Mouse (Mus musculus) embryonic fibroblast, embryonic 13.5 days (primary cell): ENCODE results near the gene Nr4a1. TPM values are rescaled to one million over a fixed set of nuclear protein-coding genes. Genes with fewer than 3 reads are reported as not detected.

Experiments
- H3K27ac ChIP-seq: 2 replicates; pipeline ENCODE4 v1.5.1; 2012; ENCODE audit warnings: low read length, control low read depth, inconsistent platforms; ENCODE audit not compliant: insufficient read depth
- H3K4me1 ChIP-seq: 2 replicates; pipeline ENCODE4 v1.6.1; 2011; ENCODE audit warnings: low read length; ENCODE audit not compliant: control insufficient read depth, insufficient read depth
- H3K4me3 ChIP-seq: 2 replicates; pipeline ENCODE4 v1.5.1; 2011; ENCODE audit warnings: mild to moderate bottlenecking, control low read depth, low read length; ENCODE audit not compliant: insufficient read depth
- CTCF ChIP-seq: IDR thresholded peaks from 2 replicates; pipeline ENCODE4 v1.5.1; 2011; ENCODE audit warnings: mild to moderate bottlenecking, control low read depth, low read length, moderate library complexity, borderline replicate concordance; ENCODE audit not compliant: insufficient read depth
- POLR2A ChIP-seq: IDR thresholded peaks from 2 replicates; pipeline ENCODE4 v1.6.1; 2011; ENCODE audit warnings: low read depth, mild to moderate bottlenecking, control low read depth, low read length, moderate library complexity
- polyA plus RNA-seq: library from polyadenylated mRNA; stranded (reverse); fragments of >200 nt; gene quantifications from 2 replicates; pipeline ENCODE4 v1.2.4, GENCODE M21; 2011; ENCODE audit warnings: low read depth; ENCODE audit not compliant: missing spikeins, insufficient read length

Nr4a1 gene
- polyA plus RNA-seq, 1 experiment, result 68.2 TPM

- TF ChIP-seq CTCF (no peak), POLR2A (no peak)
- H3K27ac ChIP-seq, result no peak overlapping the region
- peaks cover 10% of the 10 kb centered on the region; the same call in 1 of the 2 replicates for H3K4me1 ChIP-seq
- H3K4me3 ChIP-seq, result no peak overlapping the region
Observed at GRCm38 (mm10) chr15:101232607-101233006, 21.5 kb upstream of the Nr4a1 start.

- Histone ChIP-seq H3K4me3 (no peak overlapping the region), H3K27ac (no peak overlapping the region), H3K4me1 (peaks cover 7% of the 10 kb centered on the region; the same call in 1 of the 2 replicates)
- no peak for TF ChIP-seq POLR2A
- TF ChIP-seq CTCF, result no peak
Observed at GRCm38 (mm10) chr15:101233183-101233582, 20.9 kb upstream of the Nr4a1 start.

GRCm38 (mm10) chr15:101233641-101234275 lies 20.3 kb upstream of the Nr4a1 start:
- Histone ChIP-seq H3K4me1 (0 out of 2 replicates have a peak, but pooled peaks cover 2% of the 10 kb centered on the region), H3K27ac (no peak overlapping the region), H3K4me3 (no peak overlapping the region)
- no peak for TF ChIP-seq CTCF
- TF ChIP-seq POLR2A, result no peak

- H3K27ac ChIP-seq, result no peak overlapping the region
- TF ChIP-seq CTCF, result no peak
- no peak for TF ChIP-seq POLR2A
- no peak overlapping the region for H3K4me3 ChIP-seq
- no peaks in the 10 kb centered on the region for H3K4me1 ChIP-seq
Observed at GRCm38 (mm10) chr15:101234611-101235341, 19.3 kb upstream of the Nr4a1 start.

GRCm38 (mm10) chr15:101235342-101235698 lies 18.7 kb upstream of the Nr4a1 start:
- H3K27ac ChIP-seq, result no peak overlapping the region
- H3K4me1 ChIP-seq, result no peaks in the 10 kb centered on the region
- H3K4me3 ChIP-seq, result no peak overlapping the region
- TF ChIP-seq CTCF (no peak), POLR2A (no peak)

- no peaks in the 10 kb centered on the region for H3K4me1 ChIP-seq
- no peak overlapping the region for H3K27ac ChIP-seq
- no peak overlapping the region for H3K4me3 ChIP-seq
- TF ChIP-seq POLR2A (no peak), CTCF (no peak)
Observed at GRCm38 (mm10) chr15:101235728-101236327, 18.2 kb upstream of the Nr4a1 start.

GRCm38 (mm10) chr15:101236878-101237277 lies 17.2 kb upstream of the Nr4a1 start:
- Histone ChIP-seq H3K27ac (no peak overlapping the region), H3K4me3 (no peak overlapping the region), H3K4me1 (no peaks in the 10 kb centered on the region)
- TF ChIP-seq POLR2A (no peak), CTCF (peak; percentile 64; the same call in 1 of the 2 replicates)

- Histone ChIP-seq H3K4me3 (no peak overlapping the region), H3K4me1 (no peaks in the 10 kb centered on the region)
- TF ChIP-seq CTCF (peak; percentile 82; the same call in 1 of the 2 replicates), POLR2A (peak; percentile 42; the same call in 1 of the 2 replicates)
Observed at GRCm38 (mm10) chr15:101238885-101239511, 15.1 kb upstream of the Nr4a1 start.

GRCm38 (mm10) chr15:101239821-101240220 lies 14.2 kb upstream of the Nr4a1 start:
- no peak overlapping the region for H3K4me3 ChIP-seq
- H3K4me1 ChIP-seq, result no peaks in the 10 kb centered on the region
- TF ChIP-seq POLR2A (no peak), CTCF (no peak)

More at GRCm38 (mm10) chr15:101238885-101239511, 15.1 kb upstream of the Nr4a1 start:
- no peak overlapping the region for H3K27ac ChIP-seq

More at GRCm38 (mm10) chr15:101239821-101240220, 14.2 kb upstream of the Nr4a1 start:
- H3K27ac ChIP-seq, result no peak overlapping the region
